In the genomic region with DNA sequence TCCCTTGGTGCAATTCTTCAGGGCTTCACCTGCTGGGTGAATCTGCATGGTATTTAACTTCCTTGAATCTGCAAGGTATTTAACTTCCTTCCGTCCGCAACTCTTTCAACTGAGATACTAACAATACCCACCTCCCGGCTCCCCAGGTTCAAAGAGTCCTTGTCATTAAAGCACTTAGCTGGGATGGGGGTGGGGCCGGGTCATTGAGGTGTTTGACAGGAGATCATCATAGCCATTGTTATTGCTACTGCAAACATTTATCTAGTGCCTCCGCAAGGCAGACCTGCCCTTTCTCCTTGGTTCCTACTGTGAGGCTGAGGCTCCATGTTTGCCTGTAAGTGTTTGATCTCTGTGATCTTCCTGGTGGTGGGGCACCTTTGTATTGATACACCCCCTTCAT, we compare ENCODE assay signal across 23 mouse cellular contexts. TPM values are rescaled to one million over a fixed set of nuclear protein-coding genes. Genes with fewer than 3 reads are reported as not detected.
A peak's percentile ranks its signal among the peaks of the same experiment; 100 is the strongest.
DNase-seq lines count a peak whose midpoint lies in the region; ATAC-seq and TF ChIP-seq lines count a peak whose summit lies in the region.
"Had no signal": no experiment of that assay in that cellular context is flagged by ENCODE, and none has a peak within 500 bp of the region (broad histone marks: within the 10 kb centered on the region; RNA-seq: fewer than 3 reads in every experiment).

No protein-coding gene starts in this region.

- H3K27ac ChIP-seq in kidney, postnatal 0 days = peak overlapping the region; percentile 25; the same call in 1 of the 2 replicates
- H3K27ac ChIP-seq in intestine, embryonic 15.5 days = no peak overlapping the region
- no peak overlapping the region for H3K27ac ChIP-seq in stomach, postnatal 0 days (replicated peaks)
- H3K27ac ChIP-seq: embryonic facial prominence, embryonic 13.5 days; forebrain, embryonic 12.5 days; heart, embryonic 10.5 days; hindbrain, embryonic 15.5 days; midbrain, embryonic 10.5 days had no signal

- no peak overlapping the region for H3K4me3 ChIP-seq in kidney, postnatal 0 days (replicated peaks; ENCODE audit: low read depth, low read length)
- no peak overlapping the region for H3K4me3 ChIP-seq in intestine, embryonic 15.5 days (replicated peaks)
- no peak overlapping the region for H3K4me3 ChIP-seq in stomach, postnatal 0 days (ENCODE audit: low read depth, low read length)
- H3K4me3 ChIP-seq: embryonic facial prominence, embryonic 13.5 days; erythroblast, embryonic 14.5 days; forebrain, embryonic 12.5 days; heart, embryonic 10.5 days; hindbrain, embryonic 15.5 days; midbrain, embryonic 10.5 days had no signal

- no peak for TF ChIP-seq CTCF in kidney, postnatal 0 days (IDR thresholded peaks at IDR 0.05; ENCODE audit: low read depth)
- no peak for TF ChIP-seq CTCF in stomach, postnatal 0 days (IDR thresholded peaks at IDR 0.05; ENCODE audit: low read depth)

- no peaks in the 10 kb centered on the region for H3K27me3 ChIP-seq in kidney, postnatal 0 days (ENCODE audit: insufficient read depth, low read length)
- no peaks in the 10 kb centered on the region for H3K27me3 ChIP-seq in intestine, embryonic 15.5 days (replicated peaks)
- no peaks in the 10 kb centered on the region for H3K27me3 ChIP-seq in stomach, postnatal 0 days (ENCODE audit: control insufficient read depth, insufficient read depth, low read length)
- H3K27me3 ChIP-seq: CH12.LX; embryonic facial prominence, embryonic 13.5 days; hindbrain, embryonic 15.5 days had no signal

- H3K9ac ChIP-seq in kidney, postnatal 0 days (ENCODE audit: low read depth, low read length) = no peak overlapping the region
- H3K9ac ChIP-seq in intestine, embryonic 15.5 days = no peak overlapping the region
- H3K9ac ChIP-seq in stomach, postnatal 0 days (ENCODE audit: low read length) = no peak overlapping the region
- H3K9ac ChIP-seq: embryonic facial prominence, embryonic 13.5 days; forebrain, embryonic 12.5 days; hindbrain, embryonic 15.5 days had no signal

- ATAC-seq in kidney, postnatal 0 days (replicated peaks; ENCODE audit: low FRiP score, low read depth) = no peak
- ATAC-seq in intestine, embryonic 15.5 days = peak; percentile 70
- ATAC-seq in stomach, postnatal 0 days (ENCODE audit: low FRiP score, low TSS enrichment) = peak; percentile 40; the same call in 1 of the 2 replicates
- ATAC-seq: lung, postnatal 0 days had no signal

- no peaks in the 10 kb centered on the region for H3K4me1 ChIP-seq in kidney, postnatal 0 days (replicated peaks; ENCODE audit: insufficient read depth, low read length)
- 0 out of 2 replicates have a peak, but pooled peaks cover 3% of the 10 kb centered on the region for H3K4me1 ChIP-seq in intestine, embryonic 15.5 days (replicated peaks)
- no peaks in the 10 kb centered on the region for H3K4me1 ChIP-seq in stomach, postnatal 0 days (replicated peaks; ENCODE audit: control insufficient read depth, insufficient read depth)
- H3K4me1 ChIP-seq: hindbrain, embryonic 15.5 days had no signal

- 40% methylated on average over 5 of the region's 5 CpGs for WGBS in kidney, postnatal 0 days
- 19% methylated on average over 5 of the region's 5 CpGs for WGBS in intestine, embryonic 15.5 days
- 28% methylated on average over 5 of the region's 5 CpGs for WGBS in stomach, postnatal 0 days

- no peak for DNase-seq in kidney, postnatal 0 days (ENCODE audit: low spot score)
- no peak for DNase-seq in kidney, postnatal 25 days
- DNase-seq in R1 (ENCODE audit: low read depth, low spot score) = peak; percentile 100
- no peak for DNase-seq in stomach, postnatal 0 days (ENCODE audit: low spot score)
- no peak for DNase-seq in layer of hippocampus, postnatal 10 days (ENCODE audit: low spot score in 2 of 2)
- no peak for DNase-seq in left cerebral cortex, adult 11 months (ENCODE audit: low spot score)
- no peak for DNase-seq in left cerebral cortex, adult 8-10 months (ENCODE audit: low spot score in 2 of 2)
- DNase-seq: adrenal gland, postnatal 14 days; cerebellum, adult 2 months; cerebellum, postnatal 36 days; embryo, embryonic 11 days; heart, postnatal 4 days; kidney, adult 18-20 months; kidney, postnatal 14 days had no signal

- H3K4me2 ChIP-seq in kidney, postnatal 0 days (ENCODE audit: low read length) = no peak overlapping the region
- no peak overlapping the region for H3K4me2 ChIP-seq in intestine, embryonic 15.5 days (replicated peaks)
- H3K4me2 ChIP-seq in stomach, postnatal 0 days (replicated peaks; ENCODE audit: low read depth) = no peak overlapping the region
- H3K4me2 ChIP-seq: embryonic facial prominence, embryonic 13.5 days; forebrain, embryonic 12.5 days; hindbrain, embryonic 15.5 days had no signal

- H3K9me3 ChIP-seq in kidney, postnatal 0 days (replicated peaks; ENCODE audit: low read length) = no peaks in the 10 kb centered on the region
- H3K9me3 ChIP-seq in intestine, embryonic 15.5 days = no peaks in the 10 kb centered on the region
- no peaks in the 10 kb centered on the region for H3K9me3 ChIP-seq in stomach, postnatal 0 days (ENCODE audit: control insufficient read depth, low read length)
- H3K9me3 ChIP-seq: embryonic facial prominence, embryonic 13.5 days; forebrain, embryonic 12.5 days; heart, embryonic 10.5 days; hindbrain, embryonic 15.5 days; midbrain, embryonic 10.5 days had no signal

- no peak for TF ChIP-seq EP300 in stomach, postnatal 0 days (optimal IDR thresholded peaks at IDR 0.05)

- H3K36me3 ChIP-seq in kidney, postnatal 0 days (ENCODE audit: insufficient read depth, low read length) = no peaks in the 10 kb centered on the region
- H3K36me3 ChIP-seq in intestine, embryonic 15.5 days = no peaks in the 10 kb centered on the region
- no peaks in the 10 kb centered on the region for H3K36me3 ChIP-seq in stomach, postnatal 0 days (ENCODE audit: control insufficient read depth, insufficient read depth, low read length)
- H3K36me3 ChIP-seq: embryonic facial prominence, embryonic 13.5 days; forebrain, embryonic 12.5 days; heart, embryonic 10.5 days; hindbrain, embryonic 15.5 days; midbrain, embryonic 10.5 days had no signal

RNA-seq across cellular contexts. Expression of a gene that starts 8.3 kb away (rescaled TPM):
- 86.4 and 90.6 TPM in 2 replicates for polyA plus RNA-seq in kidney, postnatal 0 days (2015; fragmentation: Nextera tagmentation; extraction: Ambion mirVana)
- polyA plus RNA-seq in intestine, embryonic 15.5 days (2015; fragmentation: Nextera tagmentation; extraction: Ambion mirVana) = 83.6 and 95.9 TPM in 2 replicates
- 37.7 and 38.6 TPM in 2 replicates for polyA plus RNA-seq in stomach, postnatal 0 days (2015; fragmentation: Nextera tagmentation; extraction: Ambion mirVana)
- 100 to 1,000 TPM in 1 of 2 experiments, 10 to 100 TPM in 1; 99.3 to 108 TPM for total RNA-seq in layer of hippocampus, postnatal 10 days (2021)
- 10 to 100 TPM; 89.9 to 93.5 (median 91.2) TPM for total RNA-seq in left cerebral cortex, adult 8-10 months (2022)

RNA-seq across cellular contexts. Expression of a gene that starts 53.8 kb away (rescaled TPM):
- polyA plus RNA-seq in kidney, postnatal 0 days (2015; fragmentation: Nextera tagmentation; extraction: Ambion mirVana) = 12.4 and 12.9 TPM in 2 replicates
- 9.3 and 9.4 TPM in 2 replicates for polyA plus RNA-seq in intestine, embryonic 15.5 days (2015; fragmentation: Nextera tagmentation; extraction: Ambion mirVana)
- 4.5 and 5.4 TPM in 2 replicates for polyA plus RNA-seq in stomach, postnatal 0 days (2015; fragmentation: Nextera tagmentation; extraction: Ambion mirVana)
- 10 to 100 TPM; 13.0 to 13.1 TPM for total RNA-seq in layer of hippocampus, postnatal 10 days (2021)
- 10 to 100 TPM; 11.5 to 13.4 (median 12.7) TPM for total RNA-seq in left cerebral cortex, adult 8-10 months (2022)
